In genomic region chr11:103168690-103169390, GRCm38 (mm10) we compare ENCODE assay signal across 10 mouse cellular contexts. TPM values are rescaled to one million over a fixed set of nuclear protein-coding genes. Genes with fewer than 3 reads are reported as not detected.
DNase-seq lines count a peak whose midpoint lies in the region; ATAC-seq and TF ChIP-seq lines count a peak whose summit lies in the region.
"Had no signal": no experiment of that assay in that cellular context is flagged by ENCODE, and none has a peak within 500 bp of the region (broad histone marks: within the 10 kb centered on the region; RNA-seq: fewer than 3 reads in every experiment).

No protein-coding gene starts in this region.

- no peak overlapping the region for H3K9ac ChIP-seq in lung, postnatal 0 days (replicated peaks; ENCODE audit: low read depth)
- H3K9ac ChIP-seq: neural tube, embryonic 13.5 days had no signal

- H3K9me3 ChIP-seq in lung, postnatal 0 days (ENCODE audit: low read length): no peaks in the 10 kb centered on the region
- no peaks in the 10 kb centered on the region for H3K9me3 ChIP-seq in forebrain, embryonic 10.5 days
- H3K9me3 ChIP-seq: neural tube, embryonic 13.5 days had no signal

- ATAC-seq in lung, postnatal 0 days: no peak

- H3K27me3 ChIP-seq in lung, postnatal 0 days (replicated peaks; ENCODE audit: insufficient read depth, low read length): peaks cover 19% of the 10 kb centered on the region
- peaks cover 65% of the 10 kb centered on the region for H3K27me3 ChIP-seq in forebrain, embryonic 10.5 days (ENCODE audit: poor library complexity, severe bottlenecking)

- WGBS in lung, postnatal 0 days: 23% methylated on average over 9 of the region's 9 CpGs
- WGBS in forebrain, embryonic 10.5 days: 30% methylated on average over 9 of the region's 9 CpGs

- no peak overlapping the region for H3K4me3 ChIP-seq in bone marrow macrophage, adult 2 months (ENCODE audit: insufficient read depth, low read length)
- H3K4me3 ChIP-seq in lung, postnatal 0 days (ENCODE audit: low read depth, low read length): no peak overlapping the region
- no peak overlapping the region for H3K4me3 ChIP-seq in forebrain, embryonic 10.5 days
- H3K4me3 ChIP-seq: erythroblast, embryonic 14.5 days; neural tube, embryonic 13.5 days had no signal

- TF ChIP-seq EP300 in lung, postnatal 0 days (IDR thresholded peaks at IDR 0.05): no peak

- H3K27ac ChIP-seq in bone marrow macrophage, adult 2 months (ENCODE audit: insufficient read depth, low read depth, low read length): no peak overlapping the region
- no peak overlapping the region for H3K27ac ChIP-seq in lung, postnatal 0 days (ENCODE audit: low read length)
- no peak overlapping the region for H3K27ac ChIP-seq in forebrain, embryonic 10.5 days
- H3K27ac ChIP-seq: neural tube, embryonic 13.5 days had no signal

- no peaks in the 10 kb centered on the region for H3K36me3 ChIP-seq in lung, postnatal 0 days (ENCODE audit: insufficient read depth, low read length)
- no peaks in the 10 kb centered on the region for H3K36me3 ChIP-seq in forebrain, embryonic 10.5 days (replicated peaks)
- H3K36me3 ChIP-seq: neural tube, embryonic 13.5 days had no signal

- peak; percentile 54 for DNase-seq in ovary, postnatal 14 days (ENCODE audit: low spot score)
- no peak for DNase-seq in ovary, adult 18-20 months (ENCODE audit: low spot score)
- DNase-seq in frontal cortex, postnatal 36 days (ENCODE audit: low spot score in 2 of 2): peak; percentile 75 to 84
- DNase-seq in kidney, postnatal 4 days: peak; percentile 80 to 84
- peak; percentile 67 for DNase-seq in lung, postnatal 0 days (ENCODE audit: low spot score)
- peak; percentile 87 to 91 for DNase-seq in right cerebral cortex, adult 2 months (ENCODE audit: low spot score in 2 of 2)
- no peak for DNase-seq in forebrain, embryonic 10.5 days (ENCODE audit: extremely low spot score, low spot score)

- no peak for TF ChIP-seq POLR2A in bone marrow macrophage, adult 2 months (IDR thresholded peaks at IDR 0.05; ENCODE audit: borderline replicate concordance, low read depth, low read length)

- peaks cover 19% of the 10 kb centered on the region for H3K4me1 ChIP-seq in bone marrow macrophage, adult 2 months (ENCODE audit: control insufficient read depth, insufficient read depth, low read length)
- 0 out of 2 replicates have a peak, but pooled peaks cover 2% of the 10 kb centered on the region for H3K4me1 ChIP-seq in lung, postnatal 0 days (ENCODE audit: insufficient read depth, low read depth, low read length)
- H3K4me1 ChIP-seq in forebrain, embryonic 10.5 days: peaks cover 18% of the 10 kb centered on the region

- peak; percentile 73 for TF ChIP-seq CTCF in bone marrow macrophage, adult 2 months (IDR thresholded peaks at IDR 0.05; ENCODE audit: low read depth, low read length)
- TF ChIP-seq CTCF in lung, postnatal 0 days (IDR thresholded peaks at IDR 0.05): peak; percentile 99

- no peak overlapping the region for H3K4me2 ChIP-seq in lung, postnatal 0 days (replicated peaks; ENCODE audit: low read depth, low read length)
- H3K4me2 ChIP-seq: neural tube, embryonic 13.5 days had no signal

RNA-seq across cellular contexts. Expression of gene Fmnl1, which starts 2.1 kb away (rescaled TPM):
- 216 and 241 TPM in 2 replicates for polyA plus RNA-seq in bone marrow macrophage, adult 2 months (2012; ENCODE audit: insufficient read depth, insufficient read length, missing spikeins)
- 4.1 and 4.9 TPM in 2 replicates for polyA plus RNA-seq in lung, postnatal 0 days (2015; fragmentation: Nextera tagmentation; extraction: Ambion mirVana)
- 0.47 and 0.81 TPM in 2 replicates for polyA plus RNA-seq in forebrain, embryonic 10.5 days (2016; fragmentation: Nextera tagmentation; extraction: Ambion mirVana)

RNA-seq across cellular contexts. Expression of gene Hexim2, which starts 36.6 kb away (rescaled TPM):
- polyA plus RNA-seq in bone marrow macrophage, adult 2 months (2012; ENCODE audit: insufficient read depth, insufficient read length, missing spikeins): 3.1 and 3.6 TPM in 2 replicates
- polyA plus RNA-seq in lung, postnatal 0 days (2015; fragmentation: Nextera tagmentation; extraction: Ambion mirVana): 6.2 and 7.1 TPM in 2 replicates
- polyA plus RNA-seq in forebrain, embryonic 10.5 days (2016; fragmentation: Nextera tagmentation; extraction: Ambion mirVana): 7.2 and 7.6 TPM in 2 replicates

RNA-seq across cellular contexts. Expression of gene 1700023F06Rik, which starts 39.5 kb away (rescaled TPM):
- not detected in 2 replicates for polyA plus RNA-seq in bone marrow macrophage, adult 2 months (2012; ENCODE audit: insufficient read depth, insufficient read length, missing spikeins)
- polyA plus RNA-seq in lung, postnatal 0 days (2015; fragmentation: Nextera tagmentation; extraction: Ambion mirVana): 0.38 and 0.44 TPM in 2 replicates
- 0.21 and 0.32 TPM in 2 replicates for polyA plus RNA-seq in forebrain, embryonic 10.5 days (2016; fragmentation: Nextera tagmentation; extraction: Ambion mirVana)
- polyA plus RNA-seq: erythroblast, embryonic 14.5 days had no signal

RNA-seq across cellular contexts. Expression of gene Spata32, which starts 49.4 kb away (rescaled TPM):
- polyA plus RNA-seq in bone marrow macrophage, adult 2 months (2012; ENCODE audit: insufficient read depth, insufficient read length, missing spikeins): not detected in 2 replicates
- polyA plus RNA-seq in lung, postnatal 0 days (2015; fragmentation: Nextera tagmentation; extraction: Ambion mirVana): not detected in 2 replicates
- polyA plus RNA-seq in forebrain, embryonic 10.5 days (2016; fragmentation: Nextera tagmentation; extraction: Ambion mirVana): not detected in 2 replicates
- polyA plus RNA-seq: erythroblast, embryonic 14.5 days had no signal

RNA-seq across cellular contexts. Expression of gene Hexim1, which starts 52.8 kb away (rescaled TPM):
- 43.7 and 44.3 TPM in 2 replicates for polyA plus RNA-seq in bone marrow macrophage, adult 2 months (2012; ENCODE audit: insufficient read depth, insufficient read length, missing spikeins)
- 6.5 TPM in 2 replicates for polyA plus RNA-seq in lung, postnatal 0 days (2015; fragmentation: Nextera tagmentation; extraction: Ambion mirVana)
- 1.8 and 2.0 TPM in 2 replicates for polyA plus RNA-seq in forebrain, embryonic 10.5 days (2016; fragmentation: Nextera tagmentation; extraction: Ambion mirVana)

Comparison
In these comparisons a context has a peak if more than half of its experiments do, and no peak if none do; other contexts are left out.
1. DNase-seq: peak in ovary, postnatal 14 days (single experiment), frontal cortex, postnatal 36 days (2 of 2), kidney, postnatal 4 days (2 of 2), lung, postnatal 0 days (single experiment) and right cerebral cortex, adult 2 months (2 of 2); none in ovary, adult 18-20 months (single experiment) and forebrain, embryonic 10.5 days (single experiment).
2. RNA of gene Fmnl1, which starts 2.1 kb away (polyA plus RNA-seq): 216 to 241 TPM in bone marrow macrophage, adult 2 months; 4.1 to 4.9 TPM in lung, postnatal 0 days and 0.47 to 0.81 TPM in forebrain, embryonic 10.5 days; every median in the first group is over 10 times any median in the second.